Mouse (Mus musculus) adrenal gland, adult 10 weeks (tissue): Measurements from ENCODE around the gene Sf3a3. TPM values are rescaled to one million over a fixed set of nuclear protein-coding genes. Genes with fewer than 3 reads are reported as not detected.

Experiments used
- polyA plus RNA-seq: library from polyadenylated mRNA; stranded (reverse); fragments of 350-450 nt; fragmentation: Illumina TruSeq; extraction: RNeasy Lipid Tissue Mini Kit (QIAGEN cat#74804); gene quantifications from one replicate; pipeline ENCODE4 v1.2.3, GENCODE M21; 2014; ENCODE audit warnings: low read depth, low replicate concordance

Gene Sf3a3
- 31.5 TPM for polyA plus RNA-seq

DNA sequence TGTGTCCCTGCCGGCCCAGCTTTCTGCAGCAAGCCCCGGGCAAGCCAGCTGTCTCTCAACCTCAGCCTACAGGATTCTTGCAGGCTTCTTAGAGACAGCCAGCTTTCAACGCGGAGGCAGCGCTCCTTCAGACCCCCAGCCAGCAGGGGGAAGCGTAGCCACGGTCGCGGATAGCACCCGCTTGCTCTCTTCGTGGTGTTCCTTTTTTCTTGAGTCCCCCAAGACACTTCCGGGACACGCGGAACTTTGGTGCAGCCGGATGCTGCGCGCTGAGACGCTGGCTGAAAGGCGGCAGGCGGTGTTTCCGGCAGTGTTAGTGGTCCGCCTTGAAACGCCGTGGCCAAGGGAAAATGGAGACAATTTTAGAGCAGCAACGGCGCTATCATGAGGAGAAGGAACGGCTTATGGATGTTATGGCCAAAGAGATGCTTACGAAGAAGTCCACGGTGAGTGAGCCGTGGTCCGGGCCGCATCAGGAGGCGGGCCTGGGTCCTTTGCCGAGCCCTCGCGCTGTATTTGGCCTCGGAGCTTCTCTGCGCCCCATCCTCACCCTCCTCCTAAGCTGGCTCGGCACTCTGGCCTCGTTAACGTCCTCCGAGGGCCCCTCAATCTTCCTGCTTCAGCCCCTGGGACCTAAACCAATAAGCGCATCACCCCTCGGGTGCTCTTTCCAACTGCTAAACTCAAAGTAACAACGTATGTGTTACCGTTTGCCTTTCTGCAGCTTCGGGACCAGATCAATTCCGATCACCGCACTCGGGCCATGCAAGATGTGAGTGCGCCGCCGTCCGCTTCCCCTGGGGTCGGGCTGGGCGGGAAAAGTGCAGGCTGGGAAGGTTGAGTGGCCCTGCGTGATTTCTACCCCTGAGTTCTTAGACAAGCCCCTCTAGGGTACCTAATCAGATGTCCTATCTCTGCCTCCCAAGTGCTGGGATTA lies at the start of gene Sf3a3:
Sf3a3 (plus strand) TSS at position 232 of the 937 bp plus-strand sequence.

GRCm38 (mm10) chr4:124693135-124693894 lies 21.3 kb upstream of the Sf3a3 start, which contains the start of gene Utp11:
TSS of gene Utp11 (minus strand) at chr4:124693600.

GRCm38 (mm10) chr4:124700248-124700971 lies 14.2 kb upstream of the Sf3a3 start, which contains the start of gene Fhl3:
TSS of gene Fhl3 (plus strand) at chr4:124700701.

DNA sequence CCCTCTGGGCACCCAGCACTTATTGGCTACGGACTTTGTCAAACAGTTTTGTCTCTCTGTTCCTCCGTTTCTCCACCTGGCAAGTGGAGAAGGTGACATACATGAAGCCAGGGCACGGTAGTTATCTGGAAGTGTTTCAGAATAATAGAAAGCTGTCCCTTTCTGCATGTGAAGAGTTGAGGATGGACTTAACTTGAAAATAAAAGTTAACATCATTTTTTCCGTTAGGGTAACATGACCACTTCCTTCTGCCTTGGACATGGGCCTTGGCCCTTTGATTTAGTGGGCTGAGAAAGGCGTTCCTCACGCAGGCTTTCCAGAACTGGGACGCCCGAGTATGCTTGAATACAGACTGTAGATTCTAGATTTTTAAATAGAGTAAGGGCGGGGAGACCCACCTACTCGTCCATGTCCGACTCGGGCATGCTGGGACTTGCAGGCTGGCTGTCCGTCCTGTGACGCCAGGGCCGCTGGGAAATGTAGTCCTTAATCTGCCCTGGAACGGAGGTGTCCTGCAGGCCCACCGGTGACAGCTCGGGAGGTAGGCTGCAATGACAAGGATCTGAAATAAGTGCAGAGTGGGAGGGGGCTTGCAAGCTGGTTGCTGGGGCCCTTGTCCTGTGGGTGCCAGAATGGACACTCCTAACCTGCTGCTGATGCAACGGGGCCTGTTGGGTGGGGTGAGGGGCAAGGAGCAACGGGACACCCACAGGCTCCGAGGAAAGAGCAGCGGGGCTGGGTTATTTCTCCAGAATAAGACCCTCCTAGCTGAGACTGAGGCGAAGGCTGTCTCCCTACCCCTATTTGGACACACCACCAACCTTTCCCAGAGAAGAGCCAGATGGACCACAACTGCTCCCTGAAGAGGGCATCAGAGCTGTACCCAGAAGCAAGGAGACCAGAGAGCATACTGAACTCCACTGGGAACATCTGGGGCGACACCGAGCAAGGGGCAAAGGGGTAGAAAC lies 27.1 kb downstream of the Sf3a3 start, which contains the start of gene Inpp5b:
Inpp5b (plus strand) TSS at position 475 of the 968 bp plus-strand sequence.

Other genes starting within 250 kb of the Sf3a3 start
- not detected for gene 3100002H09Rik, start 104.0 kb upstream of the Sf3a3 start, polyA plus RNA-seq
- not detected for gene Pou3f1, start 58.0 kb upstream of the Sf3a3 start, polyA plus RNA-seq
- gene Utp11, start 21.2 kb upstream of the Sf3a3 start, polyA plus RNA-seq, result 64.4 TPM
- 0.58 TPM for gene Fhl3, start 14.1 kb upstream of the Sf3a3 start, polyA plus RNA-seq
- 12.0 TPM for gene Inpp5b, start 27.1 kb downstream of the Sf3a3 start, polyA plus RNA-seq
- 11.6 TPM for gene Mtf1, start 87.3 kb downstream of the Sf3a3 start, polyA plus RNA-seq
- gene Yrdc, start 135.9 kb downstream of the Sf3a3 start, polyA plus RNA-seq, result 37.0 TPM
- gene 1110065P20Rik, start 136.4 kb downstream of the Sf3a3 start, polyA plus RNA-seq, result 2.3 TPM
- gene Maneal, start 147.4 kb downstream of the Sf3a3 start, polyA plus RNA-seq, result 2.3 TPM
- gene Epha10, start 166.1 kb downstream of the Sf3a3 start, polyA plus RNA-seq, result 0.12 TPM
- 7.6 TPM for gene 9930104L06Rik, start 222.3 kb downstream of the Sf3a3 start, polyA plus RNA-seq
- gene Cdca8, start 224.5 kb downstream of the Sf3a3 start, polyA plus RNA-seq, result 9.7 TPM